Mouse (Mus musculus): ENCODE results near the gene Mtfp1. TPM values are rescaled to one million over a fixed set of nuclear protein-coding genes. Genes with fewer than 3 reads are reported as not detected.
"Not testable (repeated sequence)": the region's sequence is repeated elsewhere in the genome, so short reads cannot be mapped to it uniquely, and the experiment has no call there.

The Mtfp1 gene
- polyA plus RNA-seq, 1 experiment from 2014 or later: 10.3 TPM

- Histone ChIP-seq H3K27me3 (replicated peaks; ENCODE audit: control insufficient read depth, insufficient read depth, low read length) (no peaks in the 10 kb centered on the region; the same call in 1 of the 2 replicates), H3K4me1 (replicated peaks; ENCODE audit: control insufficient read depth, insufficient read depth, low read length) (peaks cover 22% of the 10 kb centered on the region), H3K27ac (ENCODE audit: low read length) (no peak overlapping the region), H3K36me3 (ENCODE audit: control insufficient read depth, insufficient read depth) (no peaks in the 10 kb centered on the region), H3K4me3 (replicated peaks; ENCODE audit: low read length) (peak overlapping the region; percentile 51), H3K9ac (replicated peaks; ENCODE audit: low read depth, low read length) (peak overlapping the region; percentile 67; the same call in 1 of the 2 replicates), H3K9me3 (ENCODE audit: control insufficient read depth, low read length) (no peaks in the 10 kb centered on the region), H3K4me2 (ENCODE audit: low read length) (peak overlapping the region; percentile 88)
- ATAC-seq: no peak
- 34% methylated on average over 3 of the region's 3 CpGs for WGBS
Measured at GRCm38 (mm10) chr11:4117372-4118071, 22.3 kb upstream of the Mtfp1 start.

- H3K9ac ChIP-seq (replicated peaks; ENCODE audit: low read depth, low read length): 0 out of 2 replicates have a peak overlapping the region, but pooled peaks have one; percentile 10
Measured at GRCm38 (mm10) chr11:4116458-4117141, 21.4 kb upstream of the Mtfp1 start.

GRCm38 (mm10) chr11:4115407-4115806, 20.2 kb upstream of the Mtfp1 start:
- Histone ChIP-seq H3K27ac (ENCODE audit: low read length) (no peak overlapping the region), H3K27me3 (replicated peaks; ENCODE audit: control insufficient read depth, insufficient read depth, low read length) (no peaks in the 10 kb centered on the region; the same call in 1 of the 2 replicates), H3K4me1 (replicated peaks; ENCODE audit: control insufficient read depth, insufficient read depth, low read length) (peaks cover 22% of the 10 kb centered on the region), H3K9me3 (ENCODE audit: control insufficient read depth, low read length) (no peaks in the 10 kb centered on the region), H3K36me3 (ENCODE audit: control insufficient read depth, insufficient read depth) (no peaks in the 10 kb centered on the region), H3K4me2 (ENCODE audit: low read length) (no peak overlapping the region), H3K4me3 (replicated peaks; ENCODE audit: low read length) (no peak overlapping the region), H3K9ac (replicated peaks; ENCODE audit: low read depth, low read length) (no peak overlapping the region)
- whole genome bisulfite sequencing: 91% methylated on average over 4 of the region's 4 CpGs
- ATAC-seq: no peak

More at GRCm38 (mm10) chr11:4116458-4117141, 21.4 kb upstream of the Mtfp1 start:
- peaks cover 22% of the 10 kb centered on the region for H3K4me1 ChIP-seq (replicated peaks; ENCODE audit: control insufficient read depth, insufficient read depth, low read length)
- no peaks in the 10 kb centered on the region for H3K36me3 ChIP-seq (ENCODE audit: control insufficient read depth, insufficient read depth)
- no peak overlapping the region for H3K4me3 ChIP-seq (replicated peaks; ENCODE audit: low read length)
- no peak overlapping the region for H3K27ac ChIP-seq (ENCODE audit: low read length)
- no peak for ATAC-seq
- no peak overlapping the region for H3K4me2 ChIP-seq (ENCODE audit: low read length)
- no peaks in the 10 kb centered on the region; the same call in 1 of the 2 replicates for H3K27me3 ChIP-seq (replicated peaks; ENCODE audit: control insufficient read depth, insufficient read depth, low read length)
- H3K9me3 ChIP-seq (ENCODE audit: control insufficient read depth, low read length): no peaks in the 10 kb centered on the region
- WGBS: 59% methylated on average over 11 of the region's 11 CpGs

GRCm38 (mm10) chr11:4114541-4114940, 19.3 kb upstream of the Mtfp1 start:
- WGBS: 56% methylated on average over 6 of the region's 6 CpGs
- H3K4me2 ChIP-seq (ENCODE audit: low read length); H3K27me3 ChIP-seq (replicated peaks; ENCODE audit: control insufficient read depth, insufficient read depth, low read length); H3K4me3 ChIP-seq (replicated peaks; ENCODE audit: low read length); ATAC-seq; H3K36me3 ChIP-seq (ENCODE audit: control insufficient read depth, insufficient read depth); H3K27ac ChIP-seq (ENCODE audit: low read length); H3K9ac ChIP-seq (replicated peaks; ENCODE audit: low read depth, low read length); H3K9me3 ChIP-seq (ENCODE audit: control insufficient read depth, low read length): not testable (repeated sequence)
- H3K4me1 ChIP-seq (replicated peaks; ENCODE audit: control insufficient read depth, insufficient read depth, low read length): peaks cover 22% of the 10 kb centered on the region

GRCm38 (mm10) chr11:4113970-4114369, 18.7 kb upstream of the Mtfp1 start:
- H3K27ac ChIP-seq (ENCODE audit: low read length): no peak overlapping the region
- peaks cover 21% of the 10 kb centered on the region for H3K4me1 ChIP-seq (replicated peaks; ENCODE audit: control insufficient read depth, insufficient read depth, low read length)
- no peaks in the 10 kb centered on the region for H3K27me3 ChIP-seq (replicated peaks; ENCODE audit: control insufficient read depth, insufficient read depth, low read length)
- ATAC-seq: no peak
- H3K9ac ChIP-seq (replicated peaks; ENCODE audit: low read depth, low read length): no peak overlapping the region
- H3K4me3 ChIP-seq (replicated peaks; ENCODE audit: low read length): no peak overlapping the region
- WGBS: 85% methylated on average over 6 of the region's 6 CpGs
- no peaks in the 10 kb centered on the region for H3K36me3 ChIP-seq (ENCODE audit: control insufficient read depth, insufficient read depth)
- no peaks in the 10 kb centered on the region for H3K9me3 ChIP-seq (ENCODE audit: control insufficient read depth, low read length)
- no peak overlapping the region for H3K4me2 ChIP-seq (ENCODE audit: low read length)

- H3K9me3 ChIP-seq (ENCODE audit: control insufficient read depth, low read length): no peaks in the 10 kb centered on the region
- no peak overlapping the region for H3K27ac ChIP-seq (ENCODE audit: low read length)
- H3K9ac ChIP-seq (replicated peaks; ENCODE audit: low read depth, low read length): no peak overlapping the region
- ATAC-seq: no peak
- peaks cover 17% of the 10 kb centered on the region for H3K4me1 ChIP-seq (replicated peaks; ENCODE audit: control insufficient read depth, insufficient read depth, low read length)
- H3K27me3 ChIP-seq (replicated peaks; ENCODE audit: control insufficient read depth, insufficient read depth, low read length): no peaks in the 10 kb centered on the region
- no peaks in the 10 kb centered on the region for H3K36me3 ChIP-seq (ENCODE audit: control insufficient read depth, insufficient read depth)
- H3K4me3 ChIP-seq (replicated peaks; ENCODE audit: low read length): no peak overlapping the region
- 74% methylated on average over 4 of the region's 4 CpGs for WGBS
- no peak overlapping the region for H3K4me2 ChIP-seq (ENCODE audit: low read length)
Measured at GRCm38 (mm10) chr11:4113496-4113895, 18.3 kb upstream of the Mtfp1 start.

- 85% methylated on average over 6 of the region's 6 CpGs for WGBS
- ATAC-seq: no peak
- H3K9ac ChIP-seq (replicated peaks; ENCODE audit: low read depth, low read length): no peak overlapping the region
Measured at GRCm38 (mm10) chr11:4112861-4113260, 17.6 kb upstream of the Mtfp1 start.

GRCm38 (mm10) chr11:4112033-4112432, 16.8 kb upstream of the Mtfp1 start:
- no peak overlapping the region for H3K4me2 ChIP-seq (ENCODE audit: low read length)
- no peak overlapping the region for H3K27ac ChIP-seq (ENCODE audit: low read length)
- H3K4me1 ChIP-seq (replicated peaks; ENCODE audit: control insufficient read depth, insufficient read depth, low read length): peaks cover 4% of the 10 kb centered on the region; the same call in 1 of the 2 replicates
- no peak overlapping the region for H3K4me3 ChIP-seq (replicated peaks; ENCODE audit: low read length)
- H3K9ac ChIP-seq (replicated peaks; ENCODE audit: low read depth, low read length): no peak overlapping the region
- H3K36me3 ChIP-seq (ENCODE audit: control insufficient read depth, insufficient read depth): no peaks in the 10 kb centered on the region
- 90% methylated on average over 4 of the region's 4 CpGs for WGBS
- H3K9me3 ChIP-seq (ENCODE audit: control insufficient read depth, low read length): no peaks in the 10 kb centered on the region
- no peaks in the 10 kb centered on the region for H3K27me3 ChIP-seq (replicated peaks; ENCODE audit: control insufficient read depth, insufficient read depth, low read length)
- ATAC-seq: no peak

More at GRCm38 (mm10) chr11:4112861-4113260, 17.6 kb upstream of the Mtfp1 start:
- H3K36me3 ChIP-seq (ENCODE audit: control insufficient read depth, insufficient read depth): no peaks in the 10 kb centered on the region
- H3K27ac ChIP-seq (ENCODE audit: low read length): no peak overlapping the region
- H3K4me1 ChIP-seq (replicated peaks; ENCODE audit: control insufficient read depth, insufficient read depth, low read length): peaks cover 10% of the 10 kb centered on the region
- H3K4me3 ChIP-seq (replicated peaks; ENCODE audit: low read length): no peak overlapping the region
- no peaks in the 10 kb centered on the region for H3K9me3 ChIP-seq (ENCODE audit: control insufficient read depth, low read length)
- H3K4me2 ChIP-seq (ENCODE audit: low read length): no peak overlapping the region
- H3K27me3 ChIP-seq (replicated peaks; ENCODE audit: control insufficient read depth, insufficient read depth, low read length): no peaks in the 10 kb centered on the region

- WGBS: 85% methylated on average over 7 of the region's 7 CpGs
- Histone ChIP-seq H3K9ac (replicated peaks; ENCODE audit: low read depth, low read length) (no peak overlapping the region), H3K4me3 (replicated peaks; ENCODE audit: low read length) (no peak overlapping the region), H3K4me1 (replicated peaks; ENCODE audit: control insufficient read depth, insufficient read depth, low read length) (no peaks in the 10 kb centered on the region), H3K27ac (ENCODE audit: low read length) (no peak overlapping the region), H3K4me2 (ENCODE audit: low read length) (no peak overlapping the region), H3K9me3 (ENCODE audit: control insufficient read depth, low read length) (no peaks in the 10 kb centered on the region), H3K27me3 (replicated peaks; ENCODE audit: control insufficient read depth, insufficient read depth, low read length) (no peaks in the 10 kb centered on the region), H3K36me3 (ENCODE audit: control insufficient read depth, insufficient read depth) (no peaks in the 10 kb centered on the region)
- ATAC-seq: no peak
Measured at GRCm38 (mm10) chr11:4108691-4109090, 13.4 kb upstream of the Mtfp1 start.
